Comparison of ENCODE assay signal across 29 mouse cellular contexts in the genomic region with DNA sequence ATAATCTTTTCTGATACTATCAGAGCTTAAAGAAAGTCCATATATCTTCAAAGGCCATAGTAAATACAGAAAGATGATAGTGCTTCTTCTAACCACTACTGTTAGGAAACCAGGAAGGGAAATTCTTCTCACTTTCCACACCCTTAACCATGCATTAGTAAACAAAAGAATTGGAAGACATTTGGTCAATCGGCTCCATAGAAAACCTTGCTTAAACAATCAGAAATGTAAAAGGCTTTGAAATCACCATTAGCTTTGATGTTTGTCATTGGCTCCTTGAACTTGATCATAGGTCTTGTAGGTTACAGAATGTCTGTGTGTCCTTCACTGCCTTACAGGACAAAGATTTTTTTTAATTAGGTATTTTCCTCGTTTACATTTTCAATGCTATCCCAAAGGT. TPM values are rescaled to one million over a fixed set of nuclear protein-coding genes. Genes with fewer than 3 reads are reported as not detected.
"Had no signal": no experiment of that assay in that cellular context is flagged by ENCODE, and none has a peak within 500 bp of the region (broad histone marks: within the 10 kb centered on the region; RNA-seq: fewer than 3 reads in every experiment).

No protein-coding gene starts in this region.

- H3K4me3 ChIP-seq: gastrocnemius, adult 2 months; heart, embryonic 10.5 days; heart, embryonic 12.5 days; hindbrain, embryonic 10.5 days; hindbrain, embryonic 12.5 days; intestine, embryonic 15.5 days; layer of hippocampus, adult 2 months; left cerebral cortex, adult 2 months; limb, embryonic 10.5 days; limb, embryonic 12.5 days; liver, embryonic 13.5 days; liver, embryonic 15.5 days had no signal

- ATAC-seq: hindbrain, embryonic 16.5 days; inflammation-experienced regulatory T-cells, adult 6 months; intestine, embryonic 15.5 days; intestine, postnatal 0 days had no signal

- H3K4me2 ChIP-seq: heart, embryonic 12.5 days; hindbrain, embryonic 12.5 days; hindbrain, embryonic 14.5 days; intestine, embryonic 15.5 days; limb, embryonic 12.5 days; liver, embryonic 11.5 days; liver, embryonic 13.5 days; liver, embryonic 15.5 days had no signal

- H3K4me1 ChIP-seq: heart, embryonic 10.5 days; heart, embryonic 12.5 days; hindbrain, embryonic 10.5 days; hindbrain, embryonic 12.5 days; intestine, embryonic 15.5 days; limb, embryonic 10.5 days; limb, embryonic 12.5 days; liver, embryonic 13.5 days; liver, embryonic 15.5 days had no signal

- H3K9me3 ChIP-seq: heart, embryonic 10.5 days; intestine, embryonic 15.5 days; limb, embryonic 10.5 days; liver, embryonic 13.5 days; liver, embryonic 15.5 days had no signal

- H3K36me3 ChIP-seq: heart, embryonic 10.5 days; heart, embryonic 12.5 days; hindbrain, embryonic 10.5 days; hindbrain, embryonic 12.5 days; intestine, embryonic 15.5 days; limb, embryonic 10.5 days; limb, embryonic 12.5 days; liver, embryonic 13.5 days; liver, embryonic 15.5 days had no signal

- H3K27me3 ChIP-seq: heart, embryonic 12.5 days; hindbrain, embryonic 12.5 days; intestine, embryonic 15.5 days; limb, embryonic 12.5 days; liver, embryonic 13.5 days; liver, embryonic 15.5 days had no signal

- H3K9ac ChIP-seq: heart, embryonic 12.5 days; hindbrain, embryonic 12.5 days; hindbrain, embryonic 14.5 days; intestine, embryonic 15.5 days; limb, embryonic 12.5 days; liver, embryonic 13.5 days; liver, embryonic 15.5 days had no signal

- DNase-seq: gastrocnemius, adult 2 months; gastrocnemius, postnatal 10 days; gastrocnemius, postnatal 25 days; heart, adult 18-20 months; heart, postnatal 10 days; heart, postnatal 4 days; kidney, adult 18-20 months; kidney, adult 8-10 months; kidney, postnatal 10 days; kidney, postnatal 25 days; kidney, postnatal 4 days; liver; liver, embryonic 13.5 days had no signal

- H3K27ac ChIP-seq: gastrocnemius, adult 2 months; heart, embryonic 10.5 days; hindbrain, embryonic 10.5 days; hindbrain, embryonic 12.5 days; hindbrain, embryonic 14.5 days; intestine, embryonic 15.5 days; layer of hippocampus, adult 2 months; left cerebral cortex, adult 2 months; limb, embryonic 10.5 days; limb, embryonic 12.5 days; liver, embryonic 13.5 days; liver, embryonic 15.5 days had no signal

RNA-seq across cellular contexts. Expression of gene Cfh, which starts 21.8 kb away (rescaled TPM):
- polyA plus RNA-seq: inflammation-experienced regulatory T-cells, adult 6 months had no signal

RNA-seq across cellular contexts. Expression of gene Kcnt2, which starts 40.6 kb away (rescaled TPM):
- total RNA-seq: granulocyte monocyte progenitor cell, adult 5-6 weeks had no signal
- polyA plus RNA-seq: inflammation-experienced regulatory T-cells, adult 6 months had no signal
